In genomic region chr10:10468699-10469547, GRCm38 (mm10) we compare ENCODE assay signal across 13 mouse cellular contexts. TPM values are rescaled to one million over a fixed set of nuclear protein-coding genes. Genes with fewer than 3 reads are reported as not detected.
DNase-seq lines count a peak whose midpoint lies in the region; ATAC-seq lines count a peak whose summit lies in the region.
"Had no signal": no experiment of that assay in that cellular context is flagged by ENCODE, and none has a peak within 500 bp of the region (broad histone marks: within the 10 kb centered on the region; RNA-seq: fewer than 3 reads in every experiment).

No protein-coding gene starts in this region.

- H3K4me1 ChIP-seq in forebrain, embryonic 16.5 days (replicated peaks; ENCODE audit: control insufficient read depth, insufficient read depth, low read length): peaks cover 6% of the 10 kb centered on the region
- peaks cover 5% of the 10 kb centered on the region; the same call in 1 of the 2 replicates for H3K4me1 ChIP-seq in liver, embryonic 15.5 days (replicated peaks)

- no peak overlapping the region for H3K9ac ChIP-seq in forebrain, embryonic 16.5 days (replicated peaks; ENCODE audit: low read depth, low read length)
- H3K9ac ChIP-seq in liver, embryonic 15.5 days: no peak overlapping the region
- H3K9ac ChIP-seq: heart, embryonic 15.5 days had no signal

- H3K27me3 ChIP-seq in forebrain, embryonic 16.5 days (replicated peaks; ENCODE audit: control insufficient read depth, insufficient read depth, low read length): no peaks in the 10 kb centered on the region
- no peaks in the 10 kb centered on the region for H3K27me3 ChIP-seq in liver, embryonic 15.5 days
- H3K27me3 ChIP-seq: CH12.LX; heart, embryonic 15.5 days had no signal

- H3K4me3 ChIP-seq in forebrain, embryonic 16.5 days (replicated peaks; ENCODE audit: low read length): no peak overlapping the region
- H3K4me3 ChIP-seq in liver, embryonic 15.5 days (replicated peaks): no peak overlapping the region
- H3K4me3 ChIP-seq: heart, embryonic 15.5 days had no signal

- H3K36me3 ChIP-seq in forebrain, embryonic 16.5 days (ENCODE audit: control insufficient read depth, insufficient read depth): no peaks in the 10 kb centered on the region
- H3K36me3 ChIP-seq in liver, embryonic 15.5 days (replicated peaks): no peaks in the 10 kb centered on the region
- H3K36me3 ChIP-seq: heart, embryonic 15.5 days had no signal

- H3K9me3 ChIP-seq in forebrain, embryonic 16.5 days (ENCODE audit: control insufficient read depth, low read length): no peaks in the 10 kb centered on the region
- no peaks in the 10 kb centered on the region for H3K9me3 ChIP-seq in liver, embryonic 15.5 days (replicated peaks)
- H3K9me3 ChIP-seq: heart, embryonic 15.5 days had no signal

- peak; percentile 66 for DNase-seq in heart, adult 11 months
- DNase-seq in heart, postnatal 4 days: no peak
- peak; percentile 61 for DNase-seq in adipocyte (ENCODE audit: low spot score)
- DNase-seq in T-cell, adult 2 months (ENCODE audit: low spot score): no peak
- DNase-seq in adrenal gland, adult (ENCODE audit: inconsistent age in 2 of 2, low spot score in 1 of 2): no peak
- DNase-seq: lung, postnatal 4 days; right cerebral cortex, postnatal 25 days had no signal

- no peak overlapping the region for H3K4me2 ChIP-seq in forebrain, embryonic 16.5 days (ENCODE audit: low read length)
- H3K4me2 ChIP-seq in liver, embryonic 15.5 days: no peak overlapping the region
- H3K4me2 ChIP-seq: heart, embryonic 15.5 days had no signal

- 31% methylated on average over 6 of the region's 6 CpGs for WGBS in forebrain, embryonic 16.5 days
- WGBS in liver, embryonic 15.5 days (ENCODE audit: insufficient replicate concordance): 23% methylated on average over 6 of the region's 6 CpGs

- ATAC-seq in forebrain, embryonic 16.5 days: peak; percentile 71
- peak; percentile 28; the same call in 1 of the 2 replicates for ATAC-seq in liver, embryonic 15.5 days (ENCODE audit: insufficient read depth)
- ATAC-seq: inflammation-experienced regulatory T-cells, adult 6 months had no signal

- H3K27ac ChIP-seq in forebrain, embryonic 16.5 days (ENCODE audit: low read length): no peak overlapping the region
- 0 out of 2 replicates have a peak overlapping the region, but pooled peaks have one; percentile 7 for H3K27ac ChIP-seq in liver, embryonic 15.5 days (replicated peaks)
- H3K27ac ChIP-seq: heart, embryonic 15.5 days; stomach, postnatal 0 days had no signal

RNA-seq across cellular contexts. Expression of gene Adgb, which starts 3.2 kb away (rescaled TPM):
- under 1 TPM in 1 of 2 experiments, not detected in 1; 0.16 TPM for total RNA-seq in heart, postnatal 4 days (2021)
- 0.11 and 0.14 TPM in 2 replicates for polyA plus RNA-seq in forebrain, embryonic 16.5 days (2015; fragmentation: Nextera tagmentation; extraction: Ambion mirVana)
- polyA plus RNA-seq in liver, embryonic 15.5 days (2015; fragmentation: Nextera tagmentation; extraction: Ambion mirVana): 0.39 and 0.50 TPM in 2 replicates
- total RNA-seq: CH12.LX had no signal
- polyA plus RNA-seq: inflammation-experienced regulatory T-cells, adult 6 months had no signal

Comparison
In these comparisons a context has a peak if more than half of its experiments do, and no peak if none do; other contexts are left out.
1. DNase-seq: peak in heart, adult 11 months (single experiment) and adipocyte (single experiment); none in heart, postnatal 4 days (single experiment), T-cell, adult 2 months (single experiment) and adrenal gland, adult (0 of 2).